Mouse (Mus musculus): ENCODE measurements around the gene Inpp5a.

- peak; percentile 89 for TF ChIP-seq CTCF (IDR thresholded peaks at IDR 0.05; ENCODE audit: control insufficient read depth, insufficient read depth, low read length)
- no peak for TF ChIP-seq POLR2A (IDR thresholded peaks at IDR 0.05; ENCODE audit: borderline replicate concordance, control insufficient read depth, low read depth, low read length)
Measured at GRCm38 (mm10) chr7:139472865-139473549, 84.1 kb downstream of the Inpp5a start.
